Mouse (Mus musculus): Measurements from ENCODE around the gene Slc37a2.

DNA sequence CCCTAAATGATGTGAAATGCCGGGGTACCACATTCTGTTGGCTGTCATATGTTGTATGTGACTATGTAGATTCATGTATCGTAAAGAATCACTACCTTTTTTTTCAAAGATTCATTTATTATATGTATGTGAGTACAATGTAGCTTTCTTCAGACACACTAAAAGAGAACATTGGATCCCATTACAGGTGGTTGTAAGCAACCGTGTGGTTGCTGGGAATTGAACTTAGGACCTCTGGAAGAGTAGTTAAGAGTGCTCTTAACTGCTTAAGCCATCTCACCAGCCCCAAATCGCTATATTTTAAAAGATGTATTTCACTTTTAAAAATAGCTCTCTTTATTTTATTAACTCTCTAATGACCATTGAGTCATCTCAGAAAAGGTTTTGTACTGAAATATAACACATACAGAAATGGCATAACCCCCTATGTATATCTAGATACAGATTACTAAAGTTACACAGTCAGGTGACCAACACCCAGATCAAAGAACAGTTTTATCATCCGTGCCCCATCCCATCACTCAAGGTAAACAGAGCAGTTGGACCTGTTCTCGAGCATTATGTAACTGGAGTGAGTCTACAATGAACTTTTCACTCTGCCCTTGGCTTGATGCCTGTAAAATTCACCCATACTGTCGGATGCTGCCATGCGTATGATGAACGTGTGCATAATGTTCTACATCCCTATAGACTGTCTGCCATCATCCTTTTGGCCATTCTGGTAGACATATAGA is 41.0 kb downstream of the Slc37a2 start:
- no peak for TF ChIP-seq POLR2A (IDR thresholded peaks at IDR 0.05; ENCODE audit: control insufficient read depth, extremely low read depth, insufficient read depth, low read length, poor library complexity)
- no peak for TF ChIP-seq CTCF (IDR thresholded peaks at IDR 0.05; ENCODE audit: borderline replicate concordance, control insufficient read depth, extremely low read depth, insufficient read depth, low read length, poor library complexity)

All from thymus, adult 2 months (tissue).